In genomic region chr4:134012858-134013528, GRCm38 (mm10) we compare ENCODE assay signal across 10 mouse cellular contexts. TPM values are rescaled to one million over a fixed set of nuclear protein-coding genes. Genes with fewer than 3 reads are reported as not detected.
DNase-seq lines count a peak whose midpoint lies in the region; ATAC-seq and TF ChIP-seq lines count a peak whose summit lies in the region.
"Had no signal": no experiment of that assay in that cellular context is flagged by ENCODE, and none has a peak within 500 bp of the region (broad histone marks: within the 10 kb centered on the region; RNA-seq: fewer than 3 reads in every experiment).

No protein-coding gene starts in this region.

- DNase-seq in CD4-positive, CD25-positive, alpha-beta regulatory T cell, adult 2 months (ENCODE audit: low read depth, low spot score): peak; percentile 40
- DNase-seq in lung, postnatal 14 days: peak; percentile 9
- DNase-seq in lung, postnatal 36 days: no peak
- DNase-seq in stomach, postnatal 0 days (ENCODE audit: low spot score): peak; percentile 45
- no peak for DNase-seq in urinary bladder, postnatal 36 days (ENCODE audit: low spot score in 2 of 2)
- no peak for DNase-seq in adipocyte (ENCODE audit: low spot score)
- DNase-seq: cerebellum, postnatal 25 days had no signal

- 0 out of 2 replicates have a peak, but pooled peaks cover 6% of the 10 kb centered on the region for H3K27me3 ChIP-seq in stomach, postnatal 0 days (ENCODE audit: control insufficient read depth, insufficient read depth, low read length)

- no peaks in the 10 kb centered on the region for H3K4me1 ChIP-seq in stomach, postnatal 0 days (replicated peaks; ENCODE audit: control insufficient read depth, insufficient read depth)

- H3K9ac ChIP-seq in stomach, postnatal 0 days (ENCODE audit: low read length): no peak overlapping the region
- H3K9ac ChIP-seq: heart, embryonic 13.5 days had no signal

- WGBS in stomach, postnatal 0 days: 48% methylated on average over 12 of the region's 12 CpGs

- no peaks in the 10 kb centered on the region for H3K9me3 ChIP-seq in stomach, postnatal 0 days (ENCODE audit: control insufficient read depth, low read length)
- H3K9me3 ChIP-seq: heart, embryonic 13.5 days had no signal

- TF ChIP-seq EP300 in stomach, postnatal 0 days (optimal IDR thresholded peaks at IDR 0.05): no peak

- ATAC-seq in CD4-positive, CD25-positive, alpha-beta regulatory T cell, adult 4 months: no peak
- ATAC-seq in granulocyte monocyte progenitor cell, adult 5-6 weeks (replicated peaks; ENCODE audit: poor library complexity, severe bottlenecking): peak; percentile 39; the same call in 1 of the 2 replicates
- no peak for ATAC-seq in stomach, postnatal 0 days (ENCODE audit: low FRiP score, low TSS enrichment)

- H3K4me3 ChIP-seq in stomach, postnatal 0 days (ENCODE audit: low read depth, low read length): no peak overlapping the region
- H3K4me3 ChIP-seq: heart, embryonic 13.5 days had no signal

- H3K27ac ChIP-seq in stomach, postnatal 0 days (replicated peaks): no peak overlapping the region
- H3K27ac ChIP-seq: heart, embryonic 13.5 days had no signal

- TF ChIP-seq CTCF in stomach, postnatal 0 days (IDR thresholded peaks at IDR 0.05; ENCODE audit: low read depth): peak; percentile 63

- no peaks in the 10 kb centered on the region for H3K36me3 ChIP-seq in stomach, postnatal 0 days (ENCODE audit: control insufficient read depth, insufficient read depth, low read length)
- H3K36me3 ChIP-seq: heart, embryonic 13.5 days had no signal

- no peak overlapping the region for H3K4me2 ChIP-seq in stomach, postnatal 0 days (replicated peaks; ENCODE audit: low read depth)

RNA-seq across cellular contexts. Expression of gene Lin28a, which starts 5.6 kb away (rescaled TPM):
- not detected for polyA plus RNA-seq in CD4-positive, CD25-positive, alpha-beta regulatory T cell, adult 4 months (2017; shearing (Covaris generic))
- 2.1 and 13.9 TPM in 2 replicates for total RNA-seq in granulocyte monocyte progenitor cell, adult 5-6 weeks (2014; fragmentation: Nextera tagmentation)
- 4.0 and 10.5 TPM in 2 replicates for total RNA-seq in granulocyte monocyte progenitor cell, adult 5-6 weeks (2017)
- polyA plus RNA-seq in stomach, postnatal 0 days (2015; fragmentation: Nextera tagmentation; extraction: Ambion mirVana): not detected in 2 replicates

RNA-seq across cellular contexts. Expression of gene Dhdds, which starts 12.3 kb away (rescaled TPM):
- 10 to 100 TPM; 23.5 to 24.3 TPM for polyA plus RNA-seq in CD4-positive, CD25-positive, alpha-beta regulatory T cell, adult 4 months (2017; shearing (Covaris generic))
- 45.3 and 57.1 TPM in 2 replicates for total RNA-seq in granulocyte monocyte progenitor cell, adult 5-6 weeks (2014; fragmentation: Nextera tagmentation)
- total RNA-seq in granulocyte monocyte progenitor cell, adult 5-6 weeks (2017): 22.8 and 24.8 TPM in 2 replicates
- 23.1 TPM in 2 replicates for polyA plus RNA-seq in stomach, postnatal 0 days (2015; fragmentation: Nextera tagmentation; extraction: Ambion mirVana)

RNA-seq across cellular contexts. Expression of gene Zfp683, which starts 40.6 kb away (rescaled TPM):
- polyA plus RNA-seq in CD4-positive, CD25-positive, alpha-beta regulatory T cell, adult 4 months (2017; shearing (Covaris generic)): 1 to 10 TPM in 1 of 2 experiments, under 1 TPM in 1; 0.85 to 1.3 TPM
- total RNA-seq in granulocyte monocyte progenitor cell, adult 5-6 weeks (2014; fragmentation: Nextera tagmentation): not detected in 2 replicates
- total RNA-seq in granulocyte monocyte progenitor cell, adult 5-6 weeks (2017): not detected in 2 replicates
- not detected in 2 replicates for polyA plus RNA-seq in stomach, postnatal 0 days (2015; fragmentation: Nextera tagmentation; extraction: Ambion mirVana)
- polyA plus RNA-seq: heart, embryonic 13.5 days had no signal

RNA-seq across cellular contexts. Expression of gene Hmgn2, which starts 44.5 kb away (rescaled TPM):
- 100 to 1,000 TPM; 379 to 453 TPM for polyA plus RNA-seq in CD4-positive, CD25-positive, alpha-beta regulatory T cell, adult 4 months (2017; shearing (Covaris generic))
- 1,589 and 1,765 TPM in 2 replicates for total RNA-seq in granulocyte monocyte progenitor cell, adult 5-6 weeks (2014; fragmentation: Nextera tagmentation)
- total RNA-seq in granulocyte monocyte progenitor cell, adult 5-6 weeks (2017): 943 and 964 TPM in 2 replicates
- 762 and 782 TPM in 2 replicates for polyA plus RNA-seq in stomach, postnatal 0 days (2015; fragmentation: Nextera tagmentation; extraction: Ambion mirVana)

RNA-seq across cellular contexts. Expression of gene Crybg2, which starts 47.6 kb away (rescaled TPM):
- polyA plus RNA-seq in CD4-positive, CD25-positive, alpha-beta regulatory T cell, adult 4 months (2017; shearing (Covaris generic)): 10 to 100 TPM; 20.9 to 28.2 TPM
- total RNA-seq in granulocyte monocyte progenitor cell, adult 5-6 weeks (2014; fragmentation: Nextera tagmentation): 0.38 and 1.3 TPM in 2 replicates
- not detected in 2 replicates for total RNA-seq in granulocyte monocyte progenitor cell, adult 5-6 weeks (2017)
- 15.6 and 21.6 TPM in 2 replicates for polyA plus RNA-seq in stomach, postnatal 0 days (2015; fragmentation: Nextera tagmentation; extraction: Ambion mirVana)
- polyA plus RNA-seq: heart, embryonic 13.5 days had no signal

Comparison
In these comparisons a context has a peak if more than half of its experiments do, and no peak if none do; other contexts are left out.
1. DNase-seq: peak in CD4-positive, CD25-positive, alpha-beta regulatory T cell, adult 2 months (single experiment), lung, postnatal 14 days (single experiment) and stomach, postnatal 0 days (single experiment); none in lung, postnatal 36 days (single experiment), urinary bladder, postnatal 36 days (0 of 2) and adipocyte (single experiment).